Mouse (Mus musculus): ENCODE data around the gene Ifnl2. TPM values are rescaled to one million over a fixed set of nuclear protein-coding genes. Genes with fewer than 3 reads are reported as not detected.
"Not testable (repeated sequence)": the region's sequence is repeated elsewhere in the genome, so short reads cannot be mapped to it uniquely, and the experiment has no call there.

The Ifnl2 gene
- not detected for polyA plus RNA-seq (2017; shearing (Covaris generic))

DNA sequence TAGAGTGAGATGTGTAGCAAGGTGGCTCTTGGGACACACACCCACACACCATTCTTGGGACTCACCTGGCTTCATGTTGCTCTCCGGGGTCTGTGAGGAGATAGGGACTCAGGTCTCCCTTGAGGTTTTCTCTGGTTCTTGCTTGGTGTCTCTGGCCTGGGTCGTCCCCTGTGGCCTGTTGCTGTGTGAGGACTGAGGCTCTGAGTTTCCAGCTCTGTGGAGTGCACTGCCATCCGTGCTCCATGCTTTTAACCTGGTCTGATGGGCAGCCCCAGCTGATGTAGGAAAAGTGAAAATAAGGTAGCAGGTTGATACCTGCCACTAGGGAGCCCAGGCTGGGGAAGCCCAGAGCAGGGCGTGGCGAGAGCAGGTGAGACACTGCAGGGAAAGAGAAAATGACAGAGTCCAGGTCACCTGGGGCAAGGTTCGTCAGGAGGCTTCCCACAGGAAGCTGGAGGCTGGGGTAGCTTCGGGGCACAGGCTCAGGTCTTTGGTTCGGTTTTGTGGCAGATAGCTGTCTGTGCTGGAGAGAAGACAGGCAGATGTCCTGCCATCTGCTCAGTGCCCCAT, at the start of gene Ifnl2:
Gene Ifnl2 (minus strand): TSS at position 51 of the 570 bp plus-strand sequence.
- not testable (repeated sequence) for ATAC-seq

DNA sequence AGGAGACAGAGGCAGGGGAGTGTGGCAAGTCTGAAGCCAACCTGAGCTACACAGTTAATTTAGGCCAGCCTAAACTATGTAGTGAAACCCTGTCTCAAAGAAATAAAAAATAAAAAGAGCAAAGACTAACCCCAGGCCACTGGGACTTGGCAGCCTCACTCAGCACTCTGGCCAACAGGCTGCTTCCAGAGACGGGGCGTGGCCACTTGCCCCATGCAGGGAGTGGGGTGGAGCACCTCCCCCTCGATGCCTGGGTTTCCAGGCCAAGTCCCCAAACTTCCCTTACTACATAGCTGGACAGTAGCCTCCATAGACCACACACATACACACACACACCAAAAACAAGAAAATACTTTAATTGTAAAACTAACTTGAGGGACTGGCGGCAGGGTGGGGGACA, 48.2 kb upstream of the Ifnl2 start:
- ATAC-seq: no peak

DNA sequence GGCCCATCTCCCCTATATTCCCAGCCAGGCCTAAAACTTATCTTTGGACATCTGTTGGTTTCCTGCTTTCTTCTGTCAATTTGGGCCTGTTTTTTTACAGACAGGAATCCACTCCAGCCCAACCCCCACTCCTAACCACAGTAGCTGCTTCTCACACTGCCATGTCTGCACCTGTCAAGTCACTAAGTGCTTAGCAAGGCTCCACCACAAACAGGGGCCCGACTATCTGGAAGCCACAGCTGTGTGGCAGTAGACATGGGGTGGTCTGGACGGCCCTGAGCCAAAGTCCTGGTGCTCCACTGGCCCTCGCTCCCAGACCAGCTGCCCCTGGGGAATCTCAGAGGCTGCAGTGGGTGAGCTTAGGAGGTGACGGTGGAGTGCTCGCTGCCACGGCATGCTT, 47.5 kb upstream of the Ifnl2 start:
- ATAC-seq: no peak

- ATAC-seq: no peak
Observed at GRCm38 (mm10) chr7:28557069-28557468, 46.8 kb upstream of the Ifnl2 start.

DNA sequence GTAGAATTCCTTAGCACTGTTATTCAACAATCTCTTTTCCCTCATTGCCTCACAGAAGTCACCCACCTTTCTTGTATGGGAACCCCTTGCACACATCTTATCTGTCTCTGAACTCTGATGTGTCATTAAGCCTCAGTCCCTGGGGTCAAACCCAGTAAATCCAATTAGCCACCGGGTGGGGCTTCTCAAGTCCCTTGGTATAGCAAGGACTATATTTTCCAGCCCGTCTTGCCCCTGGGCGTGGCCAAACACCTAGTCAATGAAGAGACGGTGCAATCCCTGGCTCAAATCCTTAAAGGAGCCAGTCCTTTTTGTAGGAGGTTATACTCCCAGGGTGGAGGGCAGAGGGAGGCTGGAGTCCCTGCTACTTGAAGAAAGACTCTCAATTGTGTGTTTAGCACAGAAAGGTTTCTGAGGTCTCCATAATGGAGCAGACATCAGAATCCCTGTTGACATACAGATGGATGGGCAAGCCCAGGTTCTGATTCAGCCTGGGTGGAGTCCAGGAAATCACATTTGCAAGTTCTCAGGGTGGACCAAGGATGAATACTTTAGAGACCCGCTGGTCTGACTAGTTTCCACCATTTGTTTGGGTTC, 45.8 kb upstream of the Ifnl2 start:
- no peak for ATAC-seq

GRCm38 (mm10) chr7:28553076-28553475, 42.8 kb upstream of the Ifnl2 start:
- ATAC-seq: no peak

GRCm38 (mm10) chr7:28547628-28548027, 37.4 kb upstream of the Ifnl2 start:
- ATAC-seq: no peak

GRCm38 (mm10) chr7:28547154-28547553, 36.9 kb upstream of the Ifnl2 start, which contains the start of gene Nccrp1:
TSS of gene Nccrp1 (minus strand) at chr7:28547254.
- ATAC-seq: no peak

- no peak for ATAC-seq
Observed at GRCm38 (mm10) chr7:28546649-28547048, 36.4 kb upstream of the Ifnl2 start.

DNA sequence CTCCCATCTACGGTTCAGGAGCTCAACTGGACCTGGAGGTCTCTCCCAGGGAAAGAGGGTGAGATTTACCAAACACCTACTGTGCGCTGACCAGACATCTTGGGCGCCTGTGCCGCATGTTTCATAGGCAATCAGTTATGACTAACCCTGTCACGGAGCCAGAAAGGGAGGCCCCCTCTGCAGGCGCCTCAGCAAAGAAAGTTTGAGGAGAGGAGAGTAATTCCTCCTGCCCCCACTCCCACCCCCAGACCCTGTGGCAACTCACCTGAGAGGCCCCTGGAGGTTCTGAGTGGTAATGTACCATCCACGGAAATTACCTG, 35.6 kb upstream of the Ifnl2 start:
- ATAC-seq: no peak

DNA sequence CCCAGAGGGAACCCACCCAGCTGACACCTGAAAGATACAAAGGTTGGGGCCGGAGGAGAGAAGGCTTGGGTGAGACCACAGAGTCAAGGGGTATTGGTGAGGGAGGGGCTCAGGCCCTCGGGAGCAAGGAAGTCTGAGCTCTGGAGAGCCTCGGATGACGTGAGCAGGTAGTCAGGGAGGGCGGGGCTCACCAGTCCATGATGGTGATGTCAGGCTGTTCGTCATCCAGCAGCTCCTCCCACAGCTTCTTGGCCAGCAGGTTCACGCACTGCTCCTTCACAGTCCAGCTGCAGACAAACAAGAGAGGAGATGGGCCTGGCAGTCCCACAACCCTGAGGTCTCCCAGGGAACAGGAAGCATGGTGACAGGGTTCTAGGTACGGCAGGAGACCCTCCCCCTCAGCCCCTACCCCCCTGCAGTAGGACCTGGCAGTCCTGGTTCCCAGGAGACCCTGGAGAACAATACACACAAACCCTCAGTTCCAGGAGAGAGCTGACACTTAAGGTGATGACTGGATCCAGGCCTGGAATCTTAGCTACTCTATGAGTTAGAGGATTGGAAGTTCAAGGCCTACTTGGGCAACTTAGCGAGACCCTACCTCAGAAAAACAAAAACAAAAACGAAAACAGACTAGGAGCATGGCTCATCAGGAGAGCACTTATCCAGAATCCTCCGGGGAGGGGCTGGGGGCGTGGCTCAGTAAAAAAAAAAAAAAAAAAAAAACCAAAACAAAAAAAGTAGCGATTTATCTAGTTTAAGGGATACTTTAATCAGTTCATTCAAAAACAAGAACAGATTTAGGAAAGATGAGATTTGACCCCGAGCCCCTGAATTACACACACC, 35.0 kb upstream of the Ifnl2 start:
- no peak for ATAC-seq

DNA sequence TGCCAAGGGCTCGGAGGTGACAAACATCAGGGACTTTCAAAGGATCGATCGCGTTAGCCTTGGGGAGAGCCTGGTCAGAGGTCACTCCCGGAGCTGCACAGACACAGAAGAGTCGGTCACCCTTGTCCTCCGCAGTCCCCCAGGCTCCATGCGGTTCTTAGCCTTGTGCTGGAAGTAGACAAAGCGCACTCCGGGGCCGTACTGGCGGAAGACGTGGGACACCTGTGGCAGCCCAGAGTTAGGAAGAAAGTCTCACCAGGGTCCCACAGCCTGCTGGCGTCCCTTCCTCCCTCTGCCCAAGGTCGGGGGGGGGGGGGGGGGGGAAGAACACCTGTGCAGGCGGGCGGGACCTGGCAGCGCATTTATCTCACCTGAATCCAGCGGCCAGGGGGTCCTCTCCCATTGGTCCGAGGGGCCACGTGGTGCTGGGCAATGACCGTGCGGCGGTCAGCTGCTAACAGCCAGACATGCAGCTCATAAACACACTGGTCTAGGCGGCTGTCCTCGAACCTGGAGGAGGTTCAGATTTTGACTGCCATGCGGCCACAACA, 33.9 kb upstream of the Ifnl2 start:
- ATAC-seq: no peak

DNA sequence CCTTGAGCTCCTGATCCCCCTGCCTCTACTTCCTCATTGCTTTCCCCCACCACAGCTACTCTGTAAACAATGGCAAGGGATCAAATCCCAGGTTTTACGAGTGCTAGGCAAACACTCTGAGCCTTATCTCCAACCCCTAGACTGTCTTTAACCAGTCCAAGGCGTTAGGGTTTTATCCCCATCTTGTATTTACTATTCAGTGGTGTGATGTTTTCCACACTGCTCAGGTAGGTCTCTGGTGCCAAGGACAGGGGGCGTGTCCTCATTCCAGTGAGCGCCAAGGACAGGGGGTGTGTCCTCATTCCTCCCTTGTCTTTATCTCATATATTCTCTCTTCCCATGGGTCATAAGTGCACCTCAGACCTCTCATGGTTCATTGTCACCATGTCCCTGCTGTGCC, 30.3 kb upstream of the Ifnl2 start, which contains the start of gene Sycn:
Gene Sycn (plus strand): TSS at position 360 of the 400 bp plus-strand sequence.
- ATAC-seq: no peak

GRCm38 (mm10) chr7:28538886-28539285, 28.6 kb upstream of the Ifnl2 start:
- ATAC-seq: not testable (repeated sequence)

- no peak for ATAC-seq
Observed at GRCm38 (mm10) chr7:28532005-28532404, 21.8 kb upstream of the Ifnl2 start.

- ATAC-seq: peak; percentile 95
Observed at GRCm38 (mm10) chr7:28527922-28528719, 17.9 kb upstream of the Ifnl2 start.

GRCm38 (mm10) chr7:28522536-28522935, 12.3 kb upstream of the Ifnl2 start, which contains the start of gene Ifnl3:
TSS of gene Ifnl3 (plus strand) at chr7:28522836.
- not testable (repeated sequence) for ATAC-seq

DNA sequence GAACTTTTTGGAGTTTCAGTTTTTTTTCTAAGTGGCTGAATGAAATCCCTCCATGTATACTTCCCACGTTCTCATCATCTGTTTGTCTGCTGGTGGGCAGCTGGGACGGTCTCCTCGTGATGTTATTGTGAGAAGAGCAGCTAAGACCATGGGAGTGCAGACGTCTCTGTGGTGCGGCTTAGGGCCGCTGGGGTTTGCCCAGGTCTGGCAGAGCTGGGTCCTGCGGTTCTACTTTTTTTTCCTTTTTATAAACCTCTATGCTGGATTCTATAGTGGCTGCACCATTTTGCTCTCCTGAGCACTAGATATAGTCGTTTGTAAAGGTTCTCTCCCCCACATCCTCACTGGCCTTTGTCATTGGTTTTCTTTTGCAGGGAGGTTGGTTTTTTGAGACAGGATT, 1.2 kb upstream of the Ifnl2 start:
- ATAC-seq: no peak

DNA sequence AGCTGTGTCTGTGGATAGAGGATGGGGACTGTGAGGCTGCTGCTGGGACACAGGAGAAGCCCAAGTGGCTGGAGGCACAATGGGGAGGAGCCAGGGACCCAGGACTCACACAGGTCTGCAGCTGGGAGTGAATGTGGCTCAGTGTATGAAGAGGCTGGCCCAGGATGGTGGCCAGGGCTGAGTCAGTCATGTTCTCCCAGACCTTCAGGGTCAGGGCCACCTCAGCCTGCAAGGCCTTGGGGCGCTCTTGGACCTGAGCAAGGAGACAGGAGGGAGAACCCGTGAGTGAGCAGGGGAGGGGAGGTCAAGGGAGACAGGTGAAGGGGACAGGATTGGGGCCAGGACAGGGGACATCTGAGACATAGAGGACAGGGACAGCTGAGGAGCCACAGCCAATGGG, 1.1 kb downstream of the Ifnl2 start:
- not testable (repeated sequence) for ATAC-seq

- no peak for ATAC-seq
Observed at GRCm38 (mm10) chr7:28505585-28505984, 4.7 kb downstream of the Ifnl2 start.

DNA sequence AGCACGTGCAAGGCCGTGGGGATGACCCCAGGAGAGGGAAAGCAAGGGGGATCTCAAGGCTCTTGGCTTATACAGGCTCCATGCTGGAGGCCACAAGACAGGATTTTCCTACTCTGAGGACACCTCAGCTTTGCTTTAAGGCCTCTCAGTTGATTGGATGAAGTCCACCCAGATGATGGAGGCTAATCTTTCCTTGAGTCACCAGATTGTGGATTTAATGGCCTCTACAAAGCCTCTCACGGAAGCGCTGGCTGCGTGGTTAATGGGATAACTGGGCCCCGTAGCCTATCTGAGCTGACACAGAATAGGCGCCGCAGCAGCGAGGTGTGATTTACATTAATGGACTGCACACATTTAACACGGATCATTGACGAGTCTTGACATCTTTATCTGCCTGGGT, 14.8 kb downstream of the Ifnl2 start:
- no peak for ATAC-seq

- no peak for ATAC-seq
Observed at GRCm38 (mm10) chr7:28492310-28492709, 17.9 kb downstream of the Ifnl2 start.

- ATAC-seq: no peak
Observed at GRCm38 (mm10) chr7:28490903-28491302, 19.4 kb downstream of the Ifnl2 start.

All from inflammation-experienced regulatory T-cells, adult 6 months (primary cell).